Mouse (Mus musculus): ENCODE measurements at regions not wholly inside any gene's neighbourhood (a gene's known extent, or its start where the extent isn't known, plus 50 kb on each side); places are given as distances from the start of the nearest gene placed in this dataset.

- H3K4me2 ChIP-seq (replicated peaks; ENCODE audit: low read depth, low read length) = no peak overlapping the region
- H3K9me3 ChIP-seq (ENCODE audit: control insufficient read depth, low read length) = no peaks in the 10 kb centered on the region
- ATAC-seq (ENCODE audit: low FRiP score, low TSS enrichment) = no peak
These were observed 183.2 kb upstream of the Nt5c1b start for GRCm38 (mm10) chr12:10186576-10186975.

GRCm38 (mm10) chr12:10189746-10190145 lies 180.0 kb upstream of the Nt5c1b start:
- Histone ChIP-seq H3K27ac (ENCODE audit: low read depth, low read length) (no peak overlapping the region), H3K9me3 (ENCODE audit: control insufficient read depth, low read length) (no peaks in the 10 kb centered on the region), H3K27me3 (ENCODE audit: control insufficient read depth, insufficient read depth, low read length) (no peaks in the 10 kb centered on the region), H3K4me2 (replicated peaks; ENCODE audit: low read depth, low read length) (no peak overlapping the region), H3K9ac (ENCODE audit: low read depth, low read length) (no peak overlapping the region), H3K36me3 (ENCODE audit: control insufficient read depth, insufficient read depth, low read length) (no peaks in the 10 kb centered on the region), H3K4me3 (ENCODE audit: low read length) (no peak overlapping the region), H3K4me1 (ENCODE audit: control insufficient read depth, insufficient read depth, low read length) (no peaks in the 10 kb centered on the region)
- WGBS = 87% methylated on average over 2 of the region's 2 CpGs
- no peak for ATAC-seq (ENCODE audit: low FRiP score, low TSS enrichment)

More at GRCm38 (mm10) chr12:10186576-10186975, 183.2 kb upstream of the Nt5c1b start:
- Histone ChIP-seq H3K27me3 (ENCODE audit: control insufficient read depth, insufficient read depth, low read length) (no peaks in the 10 kb centered on the region), H3K9ac (ENCODE audit: low read depth, low read length) (no peak overlapping the region), H3K27ac (ENCODE audit: low read depth, low read length) (no peak overlapping the region), H3K4me1 (ENCODE audit: control insufficient read depth, insufficient read depth, low read length) (no peaks in the 10 kb centered on the region), H3K4me3 (ENCODE audit: low read length) (no peak overlapping the region), H3K36me3 (ENCODE audit: control insufficient read depth, insufficient read depth, low read length) (no peaks in the 10 kb centered on the region)

GRCm38 (mm10) chr12:10197906-10198460 lies 171.8 kb upstream of the Nt5c1b start:
- no peak overlapping the region for H3K4me3 ChIP-seq (ENCODE audit: low read length)
- H3K36me3 ChIP-seq (ENCODE audit: control insufficient read depth, insufficient read depth, low read length) = no peaks in the 10 kb centered on the region
- no peak overlapping the region for H3K4me2 ChIP-seq (replicated peaks; ENCODE audit: low read depth, low read length)
- 14% methylated on average over 3 of the region's 3 CpGs for WGBS
- no peaks in the 10 kb centered on the region for H3K9me3 ChIP-seq (ENCODE audit: control insufficient read depth, low read length)
- H3K9ac ChIP-seq (ENCODE audit: low read depth, low read length) = no peak overlapping the region
- H3K4me1 ChIP-seq (ENCODE audit: control insufficient read depth, insufficient read depth, low read length) = no peaks in the 10 kb centered on the region
- no peaks in the 10 kb centered on the region for H3K27me3 ChIP-seq (ENCODE audit: control insufficient read depth, insufficient read depth, low read length)
- no peak overlapping the region for H3K27ac ChIP-seq (ENCODE audit: low read depth, low read length)
- ATAC-seq (ENCODE audit: low FRiP score, low TSS enrichment) = no peak; the same call in 1 of the 2 replicates

GRCm38 (mm10) chr12:10209841-10210240 lies 159.9 kb upstream of the Nt5c1b start:
- H3K27ac ChIP-seq (ENCODE audit: low read depth, low read length) = no peak overlapping the region
- no peaks in the 10 kb centered on the region for H3K27me3 ChIP-seq (ENCODE audit: control insufficient read depth, insufficient read depth, low read length)
- H3K4me3 ChIP-seq (ENCODE audit: low read length) = no peak overlapping the region
- no peaks in the 10 kb centered on the region for H3K4me1 ChIP-seq (ENCODE audit: control insufficient read depth, insufficient read depth, low read length)
- no peak overlapping the region for H3K9ac ChIP-seq (ENCODE audit: low read depth, low read length)
- WGBS = 13% methylated on average over 1 of the region's 1 CpGs
- H3K36me3 ChIP-seq (ENCODE audit: control insufficient read depth, insufficient read depth, low read length) = no peaks in the 10 kb centered on the region
- no peak overlapping the region for H3K4me2 ChIP-seq (replicated peaks; ENCODE audit: low read depth, low read length)
- ATAC-seq (ENCODE audit: low FRiP score, low TSS enrichment) = no peak
- H3K9me3 ChIP-seq (ENCODE audit: control insufficient read depth, low read length) = no peaks in the 10 kb centered on the region

GRCm38 (mm10) chr12:10222821-10223220 lies 147.0 kb upstream of the Nt5c1b start:
- WGBS = 6% methylated on average over 4 of the region's 4 CpGs
- Histone ChIP-seq H3K9me3 (ENCODE audit: control insufficient read depth, low read length) (no peaks in the 10 kb centered on the region), H3K4me3 (ENCODE audit: low read length) (no peak overlapping the region), H3K4me2 (replicated peaks; ENCODE audit: low read depth, low read length) (no peak overlapping the region), H3K4me1 (ENCODE audit: control insufficient read depth, insufficient read depth, low read length) (peaks cover 4% of the 10 kb centered on the region; the same call in 1 of the 2 replicates), H3K9ac (ENCODE audit: low read depth, low read length) (no peak overlapping the region), H3K36me3 (ENCODE audit: control insufficient read depth, insufficient read depth, low read length) (no peaks in the 10 kb centered on the region), H3K27me3 (ENCODE audit: control insufficient read depth, insufficient read depth, low read length) (no peaks in the 10 kb centered on the region; the same call in 1 of the 2 replicates), H3K27ac (ENCODE audit: low read depth, low read length) (no peak overlapping the region)
- ATAC-seq (ENCODE audit: low FRiP score, low TSS enrichment) = peak; percentile 81

- 34% methylated on average over 4 of the region's 4 CpGs for WGBS
- no peaks in the 10 kb centered on the region for H3K9me3 ChIP-seq (ENCODE audit: control insufficient read depth, low read length)
- H3K4me1 ChIP-seq (ENCODE audit: control insufficient read depth, insufficient read depth, low read length) = peaks cover 4% of the 10 kb centered on the region; the same call in 1 of the 2 replicates
- H3K4me3 ChIP-seq (ENCODE audit: low read length) = no peak overlapping the region
- H3K36me3 ChIP-seq (ENCODE audit: control insufficient read depth, insufficient read depth, low read length) = no peaks in the 10 kb centered on the region
- H3K27ac ChIP-seq (ENCODE audit: low read depth, low read length) = no peak overlapping the region
- H3K27me3 ChIP-seq (ENCODE audit: control insufficient read depth, insufficient read depth, low read length) = no peaks in the 10 kb centered on the region; the same call in 1 of the 2 replicates
- no peak overlapping the region for H3K4me2 ChIP-seq (replicated peaks; ENCODE audit: low read depth, low read length)
- no peak overlapping the region for H3K9ac ChIP-seq (ENCODE audit: low read depth, low read length)
- 0 out of 2 replicates have a peak, but pooled peaks have one; percentile 35 for ATAC-seq (ENCODE audit: low FRiP score, low TSS enrichment)
These were observed 145.9 kb upstream of the Nt5c1b start for GRCm38 (mm10) chr12:10223832-10224231.

- Histone ChIP-seq H3K4me2 (replicated peaks; ENCODE audit: low read depth, low read length) (no peak overlapping the region), H3K9me3 (ENCODE audit: control insufficient read depth, low read length) (no peaks in the 10 kb centered on the region), H3K36me3 (ENCODE audit: control insufficient read depth, insufficient read depth, low read length) (no peaks in the 10 kb centered on the region), H3K9ac (ENCODE audit: low read depth, low read length) (no peak overlapping the region), H3K27ac (ENCODE audit: low read depth, low read length) (peak overlapping the region; percentile 68; the same call in 1 of the 2 replicates), H3K4me1 (ENCODE audit: control insufficient read depth, insufficient read depth, low read length) (peaks cover 10% of the 10 kb centered on the region; the same call in 1 of the 2 replicates), H3K27me3 (ENCODE audit: control insufficient read depth, insufficient read depth, low read length) (no peaks in the 10 kb centered on the region), H3K4me3 (ENCODE audit: low read length) (no peak overlapping the region)
- ATAC-seq (ENCODE audit: low FRiP score, low TSS enrichment) = peak; percentile 90
- 18% methylated on average over 4 of the region's 4 CpGs for WGBS
These were observed 138.6 kb upstream of the Nt5c1b start for GRCm38 (mm10) chr12:10231144-10231543.

GRCm38 (mm10) chr12:10231683-10232082 lies 138.1 kb upstream of the Nt5c1b start:
- Histone ChIP-seq H3K27ac (ENCODE audit: low read depth, low read length) (peak overlapping the region; percentile 19; the same call in 1 of the 2 replicates), H3K9ac (ENCODE audit: low read depth, low read length) (no peak overlapping the region), H3K9me3 (ENCODE audit: control insufficient read depth, low read length) (no peaks in the 10 kb centered on the region), H3K4me3 (ENCODE audit: low read length) (no peak overlapping the region), H3K4me2 (replicated peaks; ENCODE audit: low read depth, low read length) (no peak overlapping the region), H3K4me1 (ENCODE audit: control insufficient read depth, insufficient read depth, low read length) (peaks cover 10% of the 10 kb centered on the region; the same call in 1 of the 2 replicates), H3K27me3 (ENCODE audit: control insufficient read depth, insufficient read depth, low read length) (no peaks in the 10 kb centered on the region), H3K36me3 (ENCODE audit: control insufficient read depth, insufficient read depth, low read length) (no peaks in the 10 kb centered on the region)
- 12% methylated on average over 4 of the region's 4 CpGs for WGBS
- peak; percentile 98 for ATAC-seq (ENCODE audit: low FRiP score, low TSS enrichment)

- no peak for ATAC-seq (ENCODE audit: low FRiP score, low TSS enrichment)
- H3K4me1 ChIP-seq (ENCODE audit: control insufficient read depth, insufficient read depth, low read length) = no peaks in the 10 kb centered on the region
- no peaks in the 10 kb centered on the region for H3K9me3 ChIP-seq (ENCODE audit: control insufficient read depth, low read length)
- no peak overlapping the region for H3K27ac ChIP-seq (ENCODE audit: low read depth, low read length)
- H3K36me3 ChIP-seq (ENCODE audit: control insufficient read depth, insufficient read depth, low read length) = no peaks in the 10 kb centered on the region
- H3K27me3 ChIP-seq (ENCODE audit: control insufficient read depth, insufficient read depth, low read length) = no peaks in the 10 kb centered on the region
- H3K4me3 ChIP-seq (ENCODE audit: low read length) = no peak overlapping the region
- no peak overlapping the region for H3K4me2 ChIP-seq (replicated peaks; ENCODE audit: low read depth, low read length)
- H3K9ac ChIP-seq (ENCODE audit: low read depth, low read length) = no peak overlapping the region
These were observed 121.7 kb upstream of the Nt5c1b start for GRCm38 (mm10) chr12:10248110-10248509.

Measured in kidney, embryonic 14.5 days (tissue).